Mouse (Mus musculus): ENCODE results near the gene Col9a1.

DNA sequence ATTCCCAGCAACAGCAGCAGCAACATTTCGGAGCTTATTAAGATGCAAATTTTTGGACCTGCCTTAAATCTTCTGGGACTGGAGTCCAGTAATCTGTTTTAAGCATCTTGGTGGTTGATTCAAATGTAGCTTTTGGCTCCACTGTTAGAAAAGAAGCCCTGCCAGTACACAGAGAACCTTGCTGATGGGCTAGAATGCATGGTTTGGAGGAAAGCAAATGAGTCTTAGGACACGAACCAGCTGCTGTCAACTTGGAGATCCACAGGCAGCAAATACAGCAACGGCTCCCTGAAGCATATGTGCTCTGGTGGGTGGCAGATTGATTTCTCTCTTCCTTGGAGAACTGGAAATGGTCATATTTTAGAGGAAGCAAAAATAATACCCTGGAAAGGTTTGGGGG is 4.8 kb upstream of the Col9a1 start:
- TF ChIP-seq CTCF (IDR thresholded peaks at IDR 0.05; ENCODE audit: borderline replicate concordance, insufficient read depth, low read length) (no peak), POLR2A (IDR thresholded peaks at IDR 0.05; ENCODE audit: low read depth, low read length) (no peak)
